Mouse (Mus musculus): Measurements from ENCODE around the gene Rrp36. TPM values are rescaled to one million over a fixed set of nuclear protein-coding genes. Genes with fewer than 3 reads are reported as not detected.

Gene Rrp36
- polyA plus RNA-seq, 1 experiment from 2014 or later: 21.5 TPM

DNA sequence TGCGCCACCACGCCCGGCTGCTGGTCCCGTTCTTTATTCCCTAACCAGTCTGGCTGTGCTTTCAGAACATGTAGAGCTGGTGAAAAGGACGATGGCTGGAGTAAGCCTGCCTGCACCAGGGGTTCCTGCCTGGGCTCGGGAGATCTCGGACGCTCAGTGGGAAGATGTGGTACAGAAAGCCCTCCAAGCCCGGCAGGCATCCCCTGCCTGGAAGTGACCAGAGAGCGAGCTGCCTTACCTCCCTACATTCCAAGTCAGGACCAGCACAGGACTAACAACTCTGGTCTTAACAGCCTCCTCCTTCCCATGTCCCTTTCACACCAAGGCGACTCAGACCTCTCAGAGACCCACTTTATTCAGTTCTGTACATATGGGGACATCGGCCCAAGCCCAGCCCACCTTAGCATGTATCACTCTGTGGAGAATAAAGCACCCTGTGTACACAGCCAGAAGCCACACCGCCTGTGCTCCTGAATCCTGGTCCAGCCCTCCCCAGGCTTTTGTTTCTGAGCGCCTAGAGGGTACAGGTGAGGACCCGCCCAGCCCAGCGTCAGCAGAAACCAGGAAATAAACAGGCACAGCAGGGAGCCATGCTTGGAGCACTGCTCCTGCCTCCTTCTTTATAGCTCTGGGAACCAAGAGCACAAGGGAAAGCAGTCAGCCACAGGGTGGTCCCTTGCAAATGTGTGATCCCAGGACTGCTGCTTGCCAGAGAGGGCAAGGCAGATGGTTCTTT is 8.7 kb upstream of the Rrp36 start:
- H3K9ac ChIP-seq: no peak overlapping the region
- no peak overlapping the region for H3K27ac ChIP-seq (replicated peaks)
- H3K27me3 ChIP-seq: no peaks in the 10 kb centered on the region
- WGBS (ENCODE audit: insufficient replicate concordance): 83% methylated on average over 16 of the region's 16 CpGs
- H3K4me3 ChIP-seq (replicated peaks): no peak overlapping the region
- H3K9me3 ChIP-seq (replicated peaks): no peaks in the 10 kb centered on the region
- ATAC-seq (ENCODE audit: insufficient read depth): no peak
- H3K4me2 ChIP-seq: no peak overlapping the region
- H3K36me3 ChIP-seq (replicated peaks): peaks cover 51% of the 10 kb centered on the region
- H3K4me1 ChIP-seq (replicated peaks): peaks cover 39% of the 10 kb centered on the region

DNA sequence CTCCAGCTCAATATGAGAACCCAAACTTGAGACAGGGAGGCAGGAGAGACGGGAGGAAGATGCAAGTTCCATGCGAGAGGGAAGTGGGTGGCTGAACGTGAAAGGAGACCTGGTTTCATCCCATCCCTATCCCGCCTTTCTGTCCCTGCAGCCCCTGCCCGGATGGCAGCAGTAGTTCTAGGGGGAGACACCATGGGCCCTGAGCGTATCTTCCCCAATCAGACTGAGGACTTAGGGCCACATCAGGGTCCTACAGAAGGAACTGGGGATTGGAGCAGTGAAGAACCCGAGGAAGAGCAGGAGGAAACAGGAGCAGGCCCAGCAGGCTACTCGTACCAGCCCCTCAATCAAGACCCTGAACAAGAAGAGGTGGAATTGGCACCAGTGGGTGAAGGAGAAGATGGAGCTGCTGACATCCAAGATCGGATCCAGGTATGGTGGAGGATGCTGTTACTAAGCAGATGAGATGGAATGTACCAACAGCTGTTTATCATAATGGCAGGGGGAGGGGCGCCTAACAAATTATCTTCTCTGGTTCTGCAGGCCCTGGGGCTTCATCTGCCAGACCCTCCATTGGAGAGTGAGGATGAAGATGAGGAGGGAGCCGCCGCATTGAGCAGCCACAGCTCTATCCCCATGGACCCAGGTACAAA is 7.4 kb upstream of the Rrp36 start:
- 21% methylated on average over 12 of the region's 12 CpGs for WGBS (ENCODE audit: insufficient replicate concordance)

DNA sequence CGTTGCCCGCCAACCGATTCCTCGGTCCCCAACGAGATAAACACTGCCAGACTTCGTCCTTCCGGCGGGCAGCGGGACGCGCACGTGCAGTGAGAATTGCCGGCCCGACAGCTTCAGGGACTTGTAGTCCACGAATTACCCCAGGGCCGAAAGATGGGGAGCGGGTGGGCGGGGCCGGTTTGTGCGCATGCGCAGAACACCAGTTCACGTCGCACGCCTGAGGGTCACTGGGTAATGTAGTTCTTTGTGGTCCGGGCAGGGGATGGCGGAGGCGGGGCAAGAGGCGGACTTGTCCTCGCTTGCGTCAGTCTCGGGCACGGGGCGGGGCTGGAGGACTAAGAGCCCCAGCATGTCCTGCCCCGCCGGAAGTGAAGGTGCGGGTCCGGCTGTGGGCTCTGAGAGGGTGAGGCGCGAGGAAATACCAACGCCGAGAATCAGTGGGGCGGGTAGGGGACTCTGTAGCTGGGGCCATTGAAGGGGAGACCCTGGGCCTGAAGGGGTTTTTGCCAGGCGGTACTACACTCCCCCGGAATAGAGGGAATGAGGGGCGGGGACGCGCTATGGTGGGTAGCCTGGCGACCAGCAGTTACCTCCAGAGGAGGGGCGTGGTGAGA is 6.7 kb upstream of the Rrp36 start, which contains the start of gene Klhdc3:
TSS of gene Klhdc3 (minus strand) at position 155 of the 614 bp plus-strand sequence.
- peaks cover 56% of the 10 kb centered on the region for H3K36me3 ChIP-seq (replicated peaks)
- no peaks in the 10 kb centered on the region for H3K27me3 ChIP-seq
- peak within 1 kb of the TSS; percentile 91 for H3K27ac ChIP-seq (replicated peaks)
- WGBS (ENCODE audit: insufficient replicate concordance): under 1% methylated on average over 49 of the region's 49 CpGs
- H3K9ac ChIP-seq: peak within 1 kb of the TSS; percentile 81
- peaks cover 42% of the 10 kb centered on the region for H3K4me1 ChIP-seq (replicated peaks)
- H3K4me2 ChIP-seq: peak within 1 kb of the TSS; percentile 91
- H3K9me3 ChIP-seq (replicated peaks): no peaks in the 10 kb centered on the region
- peak within 1 kb of the TSS; percentile 89 for H3K4me3 ChIP-seq (replicated peaks)
- ATAC-seq (ENCODE audit: insufficient read depth): peak; percentile 96

More for the DNA sequence above, 7.4 kb upstream of the Rrp36 start:
- H3K27me3 ChIP-seq: no peaks in the 10 kb centered on the region
- H3K4me2 ChIP-seq: peak overlapping the region; percentile 91
- H3K4me3 ChIP-seq (replicated peaks): peak overlapping the region; percentile 89
- ATAC-seq (ENCODE audit: insufficient read depth): no peak
- peak overlapping the region; percentile 91; the same call in 1 of the 2 replicates for H3K27ac ChIP-seq (replicated peaks)
- H3K36me3 ChIP-seq (replicated peaks): peaks cover 56% of the 10 kb centered on the region
- peaks cover 42% of the 10 kb centered on the region for H3K4me1 ChIP-seq (replicated peaks)
- H3K9me3 ChIP-seq (replicated peaks): no peaks in the 10 kb centered on the region
- peak overlapping the region; percentile 78 for H3K9ac ChIP-seq

GRCm38 (mm10) chr17:46679843-46680759 is 5.9 kb upstream of the Rrp36 start:
- Histone ChIP-seq H3K27ac (replicated peaks) (peak overlapping the region; percentile 91), H3K27me3 (no peaks in the 10 kb centered on the region), H3K36me3 (replicated peaks) (peaks cover 56% of the 10 kb centered on the region), H3K4me3 (replicated peaks) (peak overlapping the region; percentile 89), H3K9me3 (replicated peaks) (no peaks in the 10 kb centered on the region), H3K4me1 (replicated peaks) (peaks cover 45% of the 10 kb centered on the region), H3K9ac (peak overlapping the region; percentile 81), H3K4me2 (peak overlapping the region; percentile 91)
- peak; percentile 0; the same call in 1 of the 2 replicates for ATAC-seq (ENCODE audit: insufficient read depth)
- under 1% methylated on average over 34 of the region's 34 CpGs for WGBS (ENCODE audit: insufficient replicate concordance)

GRCm38 (mm10) chr17:46678911-46679310 is 4.8 kb upstream of the Rrp36 start:
- peak overlapping the region; percentile 91 for H3K27ac ChIP-seq (replicated peaks)
- WGBS (ENCODE audit: insufficient replicate concordance): 68% methylated on average over 9 of the region's 9 CpGs
- peak overlapping the region; percentile 89 for H3K4me3 ChIP-seq (replicated peaks)
- H3K36me3 ChIP-seq (replicated peaks): peaks cover 51% of the 10 kb centered on the region
- H3K9me3 ChIP-seq (replicated peaks): no peaks in the 10 kb centered on the region
- no peaks in the 10 kb centered on the region for H3K27me3 ChIP-seq
- peak overlapping the region; percentile 81 for H3K9ac ChIP-seq
- peaks cover 54% of the 10 kb centered on the region for H3K4me1 ChIP-seq (replicated peaks)
- peak overlapping the region; percentile 91 for H3K4me2 ChIP-seq
- no peak for ATAC-seq (ENCODE audit: insufficient read depth)

DNA sequence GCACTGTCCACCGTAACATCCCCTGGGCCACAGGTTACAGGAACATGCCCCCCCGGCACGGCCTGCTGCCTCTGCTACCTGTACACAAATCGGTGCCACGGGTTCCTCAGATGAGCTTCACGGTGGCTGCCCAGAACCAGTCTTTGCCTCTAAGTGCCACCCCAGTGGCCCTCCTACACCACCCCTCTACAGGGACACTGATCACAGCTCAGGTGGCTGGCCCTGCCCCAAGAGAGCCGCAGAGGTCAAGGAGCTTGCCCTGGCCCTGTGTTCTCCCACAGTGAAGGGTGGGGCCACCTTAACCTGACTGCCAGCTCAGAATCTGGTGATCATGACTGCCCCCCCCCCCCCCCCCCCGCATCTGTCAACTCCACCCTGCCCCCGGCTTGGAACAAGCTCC is 4.3 kb upstream of the Rrp36 start, which contains the start of gene Mea1:
TSS of gene Mea1 (plus strand) at position 378 of the 400 bp plus-strand sequence.
- Histone ChIP-seq H3K27me3 (no peaks in the 10 kb centered on the region), H3K4me3 (replicated peaks) (peak within 1 kb of the TSS; percentile 89), H3K9me3 (replicated peaks) (no peaks in the 10 kb centered on the region), H3K4me2 (peak within 1 kb of the TSS; percentile 91), H3K4me1 (replicated peaks) (peaks cover 59% of the 10 kb centered on the region), H3K36me3 (replicated peaks) (peaks cover 46% of the 10 kb centered on the region), H3K27ac (replicated peaks) (peak within 1 kb of the TSS; percentile 91), H3K9ac (peak within 1 kb of the TSS; percentile 81)
- no peak for ATAC-seq (ENCODE audit: insufficient read depth)
- WGBS (ENCODE audit: insufficient replicate concordance): 78% methylated on average over 8 of the region's 9 CpGs

DNA sequence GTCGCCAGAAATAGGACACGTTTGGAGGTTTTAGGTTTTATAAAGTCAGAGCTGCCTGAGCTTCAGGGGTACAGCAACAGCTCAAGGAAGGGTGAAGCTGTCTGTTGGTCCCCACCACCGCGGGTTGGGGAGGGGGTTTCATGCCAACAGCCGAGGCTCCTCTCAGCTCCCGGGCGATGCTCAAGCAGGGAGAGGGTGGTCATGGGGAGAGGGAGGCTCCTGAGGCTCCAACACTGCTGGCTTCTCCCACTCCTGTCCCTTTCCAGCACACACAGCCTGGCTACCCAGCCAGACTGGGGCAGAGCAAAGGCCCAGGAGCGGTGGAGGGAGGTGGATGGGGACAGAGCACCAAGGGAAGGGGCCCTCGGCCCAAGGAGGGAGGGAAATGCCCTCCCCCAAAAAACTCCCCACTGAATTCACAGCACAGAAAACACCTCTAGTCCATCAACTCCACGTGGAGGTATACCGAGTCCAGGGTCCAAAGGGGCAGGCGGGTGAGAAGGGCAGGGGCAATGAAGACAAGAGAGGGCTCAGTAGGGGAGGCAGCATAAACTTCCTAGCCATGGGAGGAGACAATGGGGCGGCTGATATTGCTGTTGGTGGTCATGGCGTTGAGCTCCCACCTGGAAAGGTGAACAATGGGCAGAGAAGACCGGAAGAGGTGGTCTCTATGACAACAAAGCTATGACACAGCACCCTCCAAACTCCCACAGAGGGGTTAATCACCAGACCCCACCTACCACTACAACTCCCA is 555 bp upstream of the Rrp36 start:
- WGBS (ENCODE audit: insufficient replicate concordance): 36% methylated on average over 15 of the region's 15 CpGs
- H3K4me3 ChIP-seq (replicated peaks): peak overlapping the region; percentile 75
- H3K4me2 ChIP-seq: peak overlapping the region; percentile 83
- H3K4me1 ChIP-seq (replicated peaks): peaks cover 54% of the 10 kb centered on the region
- H3K9ac ChIP-seq: peak overlapping the region; percentile 81
- ATAC-seq (ENCODE audit: insufficient read depth): peak; percentile 10; the same call in 1 of the 2 replicates
- no peaks in the 10 kb centered on the region for H3K27me3 ChIP-seq
- no peaks in the 10 kb centered on the region for H3K9me3 ChIP-seq (replicated peaks)
- peak overlapping the region; percentile 84 for H3K27ac ChIP-seq (replicated peaks)
- peaks cover 55% of the 10 kb centered on the region for H3K36me3 ChIP-seq (replicated peaks)

GRCm38 (mm10) chr17:46669911-46670310 is 4.2 kb downstream of the Rrp36 start:
- H3K27me3 ChIP-seq: no peaks in the 10 kb centered on the region
- H3K9me3 ChIP-seq (replicated peaks): no peaks in the 10 kb centered on the region
- no peak for ATAC-seq (ENCODE audit: insufficient read depth)
- peaks cover 55% of the 10 kb centered on the region for H3K36me3 ChIP-seq (replicated peaks)
- no peak overlapping the region for H3K4me3 ChIP-seq (replicated peaks)
- WGBS (ENCODE audit: insufficient replicate concordance): 90% methylated on average over 10 of the region's 10 CpGs
- no peak overlapping the region for H3K27ac ChIP-seq (replicated peaks)
- no peak overlapping the region for H3K4me2 ChIP-seq
- no peak overlapping the region for H3K9ac ChIP-seq
- H3K4me1 ChIP-seq (replicated peaks): peaks cover 27% of the 10 kb centered on the region

DNA sequence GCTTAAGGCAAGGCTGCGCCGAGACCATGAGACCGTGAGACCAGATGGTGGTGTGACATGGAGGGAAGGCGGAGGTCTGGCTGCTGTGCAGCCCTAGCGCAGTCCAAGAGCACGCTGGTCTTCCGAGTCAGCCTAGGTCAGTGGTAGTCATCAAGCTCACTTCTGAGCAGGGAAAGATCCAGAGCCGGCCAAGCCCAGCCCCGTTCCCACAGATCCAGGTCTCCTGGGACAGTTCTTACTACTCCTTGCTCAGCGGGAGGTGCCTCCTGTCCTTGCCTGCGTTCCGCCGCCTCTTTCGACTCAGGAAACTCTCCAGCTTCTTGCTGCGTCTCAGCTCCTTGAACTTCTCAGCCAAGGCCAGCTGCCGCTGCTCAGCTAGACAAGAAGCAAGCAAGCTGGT is 6.4 kb downstream of the Rrp36 start:
- no peaks in the 10 kb centered on the region for H3K27me3 ChIP-seq
- no peak for ATAC-seq (ENCODE audit: insufficient read depth)
- H3K9me3 ChIP-seq (replicated peaks): no peaks in the 10 kb centered on the region
- peaks cover 7% of the 10 kb centered on the region; the same call in 1 of the 2 replicates for H3K4me1 ChIP-seq (replicated peaks)
- H3K4me2 ChIP-seq: no peak overlapping the region
- H3K9ac ChIP-seq: no peak overlapping the region
- WGBS (ENCODE audit: insufficient replicate concordance): 88% methylated on average over 16 of the region's 16 CpGs
- no peak overlapping the region for H3K27ac ChIP-seq (replicated peaks)
- H3K4me3 ChIP-seq (replicated peaks): no peak overlapping the region
- peaks cover 70% of the 10 kb centered on the region for H3K36me3 ChIP-seq (replicated peaks)

- H3K27ac ChIP-seq (replicated peaks): no peak overlapping the region
- no peaks in the 10 kb centered on the region for H3K9me3 ChIP-seq (replicated peaks)
- peaks cover 72% of the 10 kb centered on the region for H3K36me3 ChIP-seq (replicated peaks)
- ATAC-seq (ENCODE audit: insufficient read depth): no peak
- H3K9ac ChIP-seq: no peak overlapping the region
- H3K4me3 ChIP-seq (replicated peaks): no peak overlapping the region
- no peak overlapping the region for H3K4me2 ChIP-seq
- no peaks in the 10 kb centered on the region for H3K4me1 ChIP-seq (replicated peaks)
- 84% methylated on average over 5 of the region's 5 CpGs for WGBS (ENCODE audit: insufficient replicate concordance)
- H3K27me3 ChIP-seq: no peaks in the 10 kb centered on the region
Observed at GRCm38 (mm10) chr17:46662730-46663129, 11.4 kb downstream of the Rrp36 start.
